Mouse (Mus musculus): ENCODE measurements around the gene Phf5a.
"Not testable (repeated sequence)": the region's sequence is repeated elsewhere in the genome, so short reads cannot be mapped to it uniquely, and the experiment has no call there.

Phf5a gene

GRCm38 (mm10) chr15:81871604-81872261 is at the start of gene Phf5a:
Phf5a (minus strand) TSS chr15:81871911.
- peak; percentile 87 for DNase-seq

GRCm38 (mm10) chr15:81921255-81921654 is 49.5 kb upstream of the Phf5a start:
- peak; percentile 54 for DNase-seq

GRCm38 (mm10) chr15:81920546-81921217 is 49.0 kb upstream of the Phf5a start:
- peak; percentile 76 for DNase-seq

- peak; percentile 61 for DNase-seq
These were observed 47.4 kb upstream of the Phf5a start for GRCm38 (mm10) chr15:81919062-81919461.

GRCm38 (mm10) chr15:81917621-81918463 is 46.1 kb upstream of the Phf5a start:
- peak; percentile 70 for DNase-seq

GRCm38 (mm10) chr15:81917201-81917600 is 45.5 kb upstream of the Phf5a start:
- DNase-seq = no peak

GRCm38 (mm10) chr15:81915663-81916062 is 44.0 kb upstream of the Phf5a start:
- DNase-seq = no peak

GRCm38 (mm10) chr15:81914668-81915067 is 43.0 kb upstream of the Phf5a start:
- no peak for DNase-seq

GRCm38 (mm10) chr15:81912498-81912897 is 40.8 kb upstream of the Phf5a start:
- DNase-seq = no peak

GRCm38 (mm10) chr15:81908767-81909166 is 37.1 kb upstream of the Phf5a start:
- not testable (repeated sequence) for DNase-seq

GRCm38 (mm10) chr15:81907953-81908352 is 36.2 kb upstream of the Phf5a start:
- no peak for DNase-seq

- DNase-seq = peak; percentile 68
These were observed 33.2 kb upstream of the Phf5a start for GRCm38 (mm10) chr15:81904939-81905338.

GRCm38 (mm10) chr15:81898751-81899150 is 27.0 kb upstream of the Phf5a start:
- DNase-seq = peak; percentile 66

GRCm38 (mm10) chr15:81897607-81898285 is 26.0 kb upstream of the Phf5a start:
- no peak for DNase-seq

GRCm38 (mm10) chr15:81896407-81896806 is 24.7 kb upstream of the Phf5a start:
- DNase-seq = no peak

GRCm38 (mm10) chr15:81894002-81894401 is 22.3 kb upstream of the Phf5a start:
- DNase-seq = no peak

GRCm38 (mm10) chr15:81891822-81892580 is 20.3 kb upstream of the Phf5a start:
- no peak for DNase-seq

GRCm38 (mm10) chr15:81891140-81891802 is 19.6 kb upstream of the Phf5a start:
- DNase-seq = no peak

GRCm38 (mm10) chr15:81889175-81889574 is 17.5 kb upstream of the Phf5a start:
- peak; percentile 82 for DNase-seq

- DNase-seq = no peak
These were observed 15.3 kb upstream of the Phf5a start for GRCm38 (mm10) chr15:81886795-81887550.

GRCm38 (mm10) chr15:81885418-81885934 is 13.8 kb upstream of the Phf5a start:
- no peak for DNase-seq

Data from cerebellum, adult 9-11 months (tissue).